Mouse (Mus musculus) E14TG2a.4 (cell line): Measurements from ENCODE around the gene Vmp1.

Experiments
- CTCF ChIP-seq: conservative IDR thresholded peaks from 2 replicates; pipeline ENCODE4 v1.5.1; 2014; ENCODE audit warnings: low read length
- POU5F1 ChIP-seq: IDR thresholded peaks from 2 replicates; pipeline ENCODE4 v1.6.1; 2014; ENCODE audit warnings: low read length, borderline replicate concordance

DNA sequence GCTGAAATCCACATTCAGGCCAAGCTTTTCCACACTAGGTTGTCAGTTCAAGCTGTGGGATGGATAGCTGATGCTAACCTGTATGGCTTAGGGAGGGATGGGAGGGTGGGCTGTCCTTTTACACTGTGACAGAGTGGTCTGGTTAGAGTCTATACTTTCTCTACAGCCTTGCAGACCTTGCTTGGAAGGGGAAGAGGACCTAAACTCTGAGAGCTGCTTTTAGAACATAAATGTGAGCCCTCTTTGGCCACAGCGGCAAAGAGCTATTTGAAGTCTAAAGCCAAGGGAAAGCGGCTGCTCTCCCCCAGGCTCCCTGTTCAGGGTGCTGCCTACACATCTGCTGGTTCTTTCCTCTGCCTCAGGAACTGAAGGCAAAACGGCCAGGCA lies 98.0 kb downstream of the Vmp1 start:
- TF ChIP-seq CTCF (no peak), POU5F1 (no peak)
